Mouse (Mus musculus) heart, embryonic 11.5 days (tissue): ENCODE measurements around the gene Tas1r2. TPM values are rescaled to one million over a fixed set of nuclear protein-coding genes. Genes with fewer than 3 reads are reported as not detected.

Source experiments
- ATAC-seq: fragments of 200-750 bp; cut with Nextera tagmentation; replicated peaks from 2 replicates; pipeline ENCODE4 v1.8.0; 2017; ENCODE audit warnings: moderate library complexity; ENCODE audit not compliant: insufficient number of reproducible peaks, low FRiP score, low TSS enrichment
- H3K27ac ChIP-seq: fragments of 300-500 bp; sonication (generic); 2 replicates; pipeline ENCODE4 v1.5.1; 2014; ENCODE audit warnings: mild to moderate bottlenecking, low read depth, low read length
- H3K27me3 ChIP-seq: fragments of 300-500 bp; sonication (generic); 2 replicates; pipeline ENCODE4 v1.6.1; 2014; ENCODE audit warnings: mild to moderate bottlenecking, low read length, mixed read lengths; ENCODE audit not compliant: control insufficient read depth, insufficient read depth
- H3K36me3 ChIP-seq: fragments of 300-500 bp; sonication (generic); 2 replicates; pipeline ENCODE4 v1.6.1; 2014; ENCODE audit warnings: mild to moderate bottlenecking, low read length, moderate library complexity, mixed read lengths; ENCODE audit not compliant: control insufficient read depth, insufficient read depth
- H3K4me1 ChIP-seq: fragments of 300-500 bp; sonication (generic); 2 replicates; pipeline ENCODE4 v1.6.1; 2014; ENCODE audit warnings: low read length; ENCODE audit not compliant: control insufficient read depth, insufficient read depth
- H3K4me2 ChIP-seq: fragments of 300-500 bp; sonication (generic); 2 replicates; pipeline ENCODE4 v1.6.1; 2014; ENCODE audit warnings: mild to moderate bottlenecking, moderate library complexity
- H3K4me3 ChIP-seq: fragments of 300-500 bp; sonication (generic); 2 replicates; pipeline ENCODE4 v1.5.1; 2014; ENCODE audit warnings: low read depth, low read length
- H3K9ac ChIP-seq: fragments of 300-500 bp; sonication (generic); 2 replicates; pipeline ENCODE4 v1.6.1; 2014; ENCODE audit warnings: mild to moderate bottlenecking, low read depth, low read length, moderate library complexity
- H3K9me3 ChIP-seq: fragments of 300-500 bp; sonication (generic); replicated peaks from 2 replicates; pipeline ENCODE4 v1.6.1; 2016; ENCODE audit warnings: low read length; ENCODE audit not compliant: control insufficient read depth
- WGBS: fragments of 180-500 bp; shearing (Covaris S2); extraction: QIAGEN DNeasy Blood & Tissue Kit; methylation state at CpG from one replicate; pipeline ENCODE4 v1.1.7; 2014; ENCODE audit not compliant: insufficient replicate concordance; 5-methylcytosine and 5-hydroxymethylcytosine counted together
- polyA plus RNA-seq: library from polyadenylated mRNA; unstranded; fragments of >200 nt; fragmentation: Nextera tagmentation; extraction: Ambion mirVana; gene quantifications from 2 replicates; pipeline ENCODE4 v1.2.1, GENCODE M21; 2014

Tas1r2 gene
- polyA plus RNA-seq, 1 experiment from 2014 or later = not detected

GRCm38 (mm10) chr4:139702914-139703313 is 49.6 kb downstream of the Tas1r2 start:
- no peaks in the 10 kb centered on the region for H3K4me1 ChIP-seq
- H3K27me3 ChIP-seq = peaks cover 7% of the 10 kb centered on the region

DNA sequence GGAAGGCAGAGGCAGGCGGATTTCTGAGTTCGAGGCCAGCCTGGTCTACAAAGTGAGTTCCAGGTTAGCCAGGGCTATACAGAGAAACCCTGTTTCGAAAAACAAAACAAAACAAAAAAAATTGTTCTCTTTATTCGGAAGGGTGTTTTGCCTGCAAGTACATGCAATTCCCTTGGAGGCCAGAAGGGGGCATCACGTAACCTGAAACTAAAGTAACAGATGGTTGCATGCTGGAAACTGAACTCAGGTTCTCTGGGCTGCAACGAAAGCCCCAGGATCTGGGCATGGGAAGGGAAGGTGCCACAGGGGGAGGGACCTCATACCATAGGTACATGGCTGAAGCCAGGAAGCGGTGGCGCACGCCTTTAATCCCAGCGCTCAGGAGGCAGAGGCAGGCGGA is 50.1 kb downstream of the Tas1r2 start:
- Histone ChIP-seq H3K4me3 (no peak overlapping the region), H3K4me2 (no peak overlapping the region), H3K4me1 (no peaks in the 10 kb centered on the region), H3K9ac (no peak overlapping the region), H3K27ac (no peak overlapping the region), H3K36me3 (no peaks in the 10 kb centered on the region), H3K9me3 (no peaks in the 10 kb centered on the region), H3K27me3 (peaks cover 7% of the 10 kb centered on the region)
- 68% methylated on average over 10 of the region's 11 CpGs for WGBS
- no peak for ATAC-seq

More at GRCm38 (mm10) chr4:139702914-139703313, 49.6 kb downstream of the Tas1r2 start:
- 48% methylated on average over 4 of the region's 4 CpGs for WGBS
- Histone ChIP-seq H3K4me3 (no peak overlapping the region), H3K4me2 (no peak overlapping the region), H3K36me3 (no peaks in the 10 kb centered on the region), H3K9me3 (no peaks in the 10 kb centered on the region), H3K9ac (no peak overlapping the region), H3K27ac (no peak overlapping the region)
- ATAC-seq = no peak

DNA sequence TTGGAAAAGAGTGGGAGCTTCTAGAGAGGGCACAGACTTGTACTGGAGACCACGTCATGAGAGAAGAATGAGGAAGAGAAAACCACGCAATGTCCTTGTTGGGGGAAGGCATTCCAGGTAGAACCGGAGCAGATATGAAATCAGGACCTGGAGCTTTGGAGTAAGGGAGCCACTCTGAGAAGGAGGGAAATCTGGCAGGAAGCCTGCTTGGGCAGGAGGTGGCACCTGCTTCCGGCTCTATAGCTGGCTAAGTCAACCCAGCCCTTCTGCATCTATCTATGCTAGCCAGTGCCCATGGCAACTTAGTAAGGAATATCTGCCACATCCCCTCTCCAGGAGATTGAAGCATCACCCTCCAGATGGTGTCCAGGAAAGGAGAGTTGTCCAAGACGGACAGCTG is 52.6 kb downstream of the Tas1r2 start:
- H3K4me3 ChIP-seq = no peak overlapping the region
- no peaks in the 10 kb centered on the region for H3K36me3 ChIP-seq
- no peaks in the 10 kb centered on the region for H3K9me3 ChIP-seq
- no peak overlapping the region for H3K27ac ChIP-seq
- WGBS = 73% methylated on average over 5 of the region's 5 CpGs
- no peak overlapping the region for H3K4me2 ChIP-seq
- peaks cover 20% of the 10 kb centered on the region for H3K27me3 ChIP-seq
- H3K9ac ChIP-seq = no peak overlapping the region
- no peaks in the 10 kb centered on the region for H3K4me1 ChIP-seq
- ATAC-seq = no peak

- no peak for ATAC-seq
- H3K27ac ChIP-seq = no peak overlapping the region
- no peaks in the 10 kb centered on the region for H3K36me3 ChIP-seq
- 39% methylated on average over 25 of the region's 25 CpGs for WGBS
- no peaks in the 10 kb centered on the region for H3K4me1 ChIP-seq
- peaks cover 32% of the 10 kb centered on the region for H3K27me3 ChIP-seq
- no peaks in the 10 kb centered on the region for H3K9me3 ChIP-seq
- no peak overlapping the region for H3K4me2 ChIP-seq
- H3K4me3 ChIP-seq = no peak overlapping the region
- H3K9ac ChIP-seq = no peak overlapping the region
Observed at GRCm38 (mm10) chr4:139710467-139711334, 57.4 kb downstream of the Tas1r2 start.

- Histone ChIP-seq H3K27me3 (peaks cover 23% of the 10 kb centered on the region), H3K27ac (no peak overlapping the region), H3K9me3 (no peaks in the 10 kb centered on the region), H3K36me3 (no peaks in the 10 kb centered on the region), H3K9ac (no peak overlapping the region), H3K4me2 (no peak overlapping the region), H3K4me3 (no peak overlapping the region), H3K4me1 (no peaks in the 10 kb centered on the region)
- WGBS = 30% methylated on average over 13 of the region's 13 CpGs
- ATAC-seq = no peak
Observed at GRCm38 (mm10) chr4:139715241-139715932, 62.0 kb downstream of the Tas1r2 start.

GRCm38 (mm10) chr4:139716477-139717169 is 63.3 kb downstream of the Tas1r2 start:
- no peak overlapping the region for H3K4me3 ChIP-seq
- no peaks in the 10 kb centered on the region for H3K4me1 ChIP-seq
- H3K9ac ChIP-seq = no peak overlapping the region
- WGBS = 68% methylated on average over 10 of the region's 10 CpGs
- no peaks in the 10 kb centered on the region for H3K9me3 ChIP-seq
- H3K27me3 ChIP-seq = peaks cover 12% of the 10 kb centered on the region
- H3K27ac ChIP-seq = no peak overlapping the region
- no peaks in the 10 kb centered on the region for H3K36me3 ChIP-seq
- H3K4me2 ChIP-seq = no peak overlapping the region
- ATAC-seq = no peak

DNA sequence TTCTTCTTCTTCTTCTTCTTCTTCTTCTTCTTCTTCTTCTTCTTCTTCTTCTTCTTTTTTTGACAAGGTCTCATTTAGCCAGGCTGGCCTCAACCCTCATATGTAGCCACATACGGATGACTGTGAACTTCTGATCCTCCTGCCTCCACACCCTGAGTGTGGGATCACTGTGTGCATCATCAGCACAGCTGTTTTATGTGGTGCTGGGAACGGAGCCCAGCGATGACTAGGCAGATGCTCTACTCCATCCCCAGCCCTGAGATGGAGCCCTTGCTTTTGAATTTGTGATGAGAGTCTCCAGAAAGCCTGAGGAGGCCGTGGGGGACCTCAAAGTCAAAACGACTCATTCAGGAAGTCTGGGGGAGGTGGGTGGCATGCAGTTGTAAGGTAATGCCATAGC is 65.6 kb downstream of the Tas1r2 start:
- Histone ChIP-seq H3K4me1 (no peaks in the 10 kb centered on the region; the same call in 1 of the 2 replicates), H3K4me3 (no peak overlapping the region), H3K36me3 (no peaks in the 10 kb centered on the region), H3K27me3 (peaks cover 6% of the 10 kb centered on the region), H3K27ac (no peak overlapping the region), H3K9ac (no peak overlapping the region), H3K9me3 (no peaks in the 10 kb centered on the region), H3K4me2 (no peak overlapping the region)
- 67% methylated on average over 5 of the region's 5 CpGs for WGBS
- ATAC-seq = no peak
